Mouse (Mus musculus) intestine, embryonic 16.5 days (tissue): ENCODE results near the gene Igdcc4. TPM values are rescaled to one million over a fixed set of nuclear protein-coding genes. Genes with fewer than 3 reads are reported as not detected.

Source experiments
- ATAC-seq: fragments of 200-750 bp; cut with Nextera tagmentation; 2 replicates; pipeline ENCODE4 v1.8.0; 2017; ENCODE audit warnings: moderate TSS enrichment, moderate library complexity
- H3K27ac ChIP-seq: fragments of 300-500 bp; sonication (generic); 2 replicates; pipeline ENCODE4 v1.5.1; 2014; ENCODE audit warnings: mild to moderate bottlenecking, low read length
- H3K27me3 ChIP-seq: fragments of 300-500 bp; sonication (generic); replicated peaks from 2 replicates; pipeline ENCODE4 v1.6.1; 2014; ENCODE audit warnings: low read length, control low read depth, mixed read lengths; ENCODE audit not compliant: control insufficient read depth, insufficient read depth
- H3K36me3 ChIP-seq: fragments of 300-500 bp; sonication (generic); 2 replicates; pipeline ENCODE4 v1.6.1; 2014; ENCODE audit warnings: low read length, control low read depth; ENCODE audit not compliant: control insufficient read depth, insufficient read depth
- H3K4me1 ChIP-seq: fragments of 300-500 bp; sonication (generic); 2 replicates; pipeline ENCODE4 v1.6.1; 2014; ENCODE audit warnings: low read length, control low read depth, mixed read lengths; ENCODE audit not compliant: control insufficient read depth, insufficient read depth
- H3K4me2 ChIP-seq: fragments of 300-500 bp; sonication (generic); 2 replicates; pipeline ENCODE4 v1.6.1; 2014; ENCODE audit warnings: low read depth, low read length, control low read depth
- H3K4me3 ChIP-seq: fragments of 300-500 bp; sonication (generic); 2 replicates; pipeline ENCODE4 v1.5.1; 2014; ENCODE audit warnings: mild to moderate bottlenecking, low read length
- H3K9ac ChIP-seq: fragments of 300-500 bp; sonication (generic); 2 replicates; pipeline ENCODE4 v1.6.1; 2014; ENCODE audit warnings: low read depth, low read length
- H3K9me3 ChIP-seq: fragments of 300-500 bp; sonication (generic); 2 replicates; pipeline ENCODE4 v1.6.1; 2016; ENCODE audit warnings: low read length, control low read depth; ENCODE audit not compliant: control insufficient read depth
- WGBS: fragments of 180-500 bp; shearing (Covaris S2); extraction: QIAGEN DNeasy Blood & Tissue Kit; methylation state at CpG from one replicate; pipeline ENCODE4 v1.1.7; 2014; 5-methylcytosine and 5-hydroxymethylcytosine counted together
- polyA plus RNA-seq: library from polyadenylated mRNA; unstranded; fragments of >200 nt; fragmentation: Nextera tagmentation; extraction: Ambion mirVana; gene quantifications from 2 replicates; pipeline ENCODE4 v1.2.1, GENCODE M21; 2015

The Igdcc4 gene
- polyA plus RNA-seq, 1 experiment from 2014 or later: 13.0 TPM

- peaks cover 10% of the 10 kb centered on the region for H3K27me3 ChIP-seq
- peak; percentile 48; the same call in 1 of the 2 replicates for ATAC-seq
Observed at GRCm38 (mm10) chr9:65162711-65163639, 61.7 kb downstream of the Igdcc4 start.

DNA sequence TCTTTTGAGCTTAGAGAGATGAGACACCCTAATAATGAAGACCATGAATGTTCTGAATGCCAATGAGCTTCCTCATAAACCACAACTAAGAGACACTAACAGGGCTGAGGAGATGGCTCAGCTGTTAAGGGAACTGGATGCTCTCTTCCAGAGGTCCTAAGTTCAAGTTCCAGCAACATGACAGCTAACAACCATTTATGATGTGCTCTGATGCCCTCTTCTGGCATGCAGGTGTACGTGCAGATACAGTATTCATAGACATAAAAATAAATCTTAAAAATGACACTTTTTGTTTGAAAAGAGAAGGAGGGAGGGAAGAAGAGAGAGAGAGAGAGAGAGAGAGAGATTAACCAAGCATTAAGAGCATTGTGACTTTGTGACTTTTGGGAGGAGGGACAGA is 63.6 kb downstream of the Igdcc4 start:
- H3K4me3 ChIP-seq: no peak overlapping the region
- H3K4me1 ChIP-seq: peaks cover 8% of the 10 kb centered on the region
- 28% methylated on average over 1 of the region's 1 CpGs for WGBS
- H3K9ac ChIP-seq: no peak overlapping the region
- H3K27ac ChIP-seq: no peak overlapping the region
- 0 out of 2 replicates have a peak, but pooled peaks cover 3% of the 10 kb centered on the region for H3K9me3 ChIP-seq
- H3K27me3 ChIP-seq: peaks cover 10% of the 10 kb centered on the region
- no peak for ATAC-seq
- no peaks in the 10 kb centered on the region for H3K36me3 ChIP-seq
- H3K4me2 ChIP-seq: no peak overlapping the region

More at GRCm38 (mm10) chr9:65162711-65163639, 61.7 kb downstream of the Igdcc4 start:
- Histone ChIP-seq H3K4me3 (peak overlapping the region; percentile 51), H3K36me3 (no peaks in the 10 kb centered on the region), H3K9ac (peak overlapping the region; percentile 59), H3K9me3 (0 out of 2 replicates have a peak, but pooled peaks cover 3% of the 10 kb centered on the region), H3K4me2 (peak overlapping the region; percentile 93), H3K4me1 (peaks cover 8% of the 10 kb centered on the region), H3K27ac (no peak overlapping the region)
- WGBS: 3% methylated on average over 52 of the region's 69 CpGs

DNA sequence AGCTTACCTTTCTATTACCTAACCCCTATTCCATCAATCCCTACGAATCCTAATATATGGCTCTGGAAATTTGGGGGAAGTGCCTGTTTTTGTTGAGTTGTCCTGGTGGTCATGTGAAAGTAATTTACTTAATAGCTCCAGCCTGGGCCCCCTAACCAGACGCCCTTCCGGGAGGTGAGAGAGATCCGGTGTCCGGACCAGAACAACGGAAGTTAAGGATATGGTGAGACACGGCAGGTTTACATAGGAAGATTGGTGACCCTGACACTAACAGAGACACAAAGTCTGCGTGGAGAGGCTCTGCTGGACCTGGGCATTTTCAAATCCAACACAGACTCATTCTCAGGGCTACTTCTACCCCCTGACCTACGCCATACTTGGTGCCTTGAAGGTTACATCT is 65.1 kb downstream of the Igdcc4 start:
- 42% methylated on average over 9 of the region's 9 CpGs for WGBS
- Histone ChIP-seq H3K4me3 (no peak overlapping the region), H3K27ac (no peak overlapping the region), H3K27me3 (peaks cover 10% of the 10 kb centered on the region; the same call in 1 of the 2 replicates), H3K36me3 (no peaks in the 10 kb centered on the region), H3K4me2 (no peak overlapping the region), H3K9ac (no peak overlapping the region), H3K4me1 (peaks cover 8% of the 10 kb centered on the region), H3K9me3 (0 out of 2 replicates have a peak, but pooled peaks cover 3% of the 10 kb centered on the region)
- no peak for ATAC-seq

GRCm38 (mm10) chr9:65168534-65168933 is 67.2 kb downstream of the Igdcc4 start:
- no peak for ATAC-seq
- Histone ChIP-seq H3K4me2 (no peak overlapping the region), H3K9ac (no peak overlapping the region), H3K4me1 (no peaks in the 10 kb centered on the region), H3K4me3 (no peak overlapping the region), H3K27ac (no peak overlapping the region), H3K9me3 (0 out of 2 replicates have a peak, but pooled peaks cover 3% of the 10 kb centered on the region), H3K27me3 (no peaks in the 10 kb centered on the region), H3K36me3 (no peaks in the 10 kb centered on the region)
- 45% methylated on average over 6 of the region's 6 CpGs for whole genome bisulfite sequencing

- no peak overlapping the region for H3K4me2 ChIP-seq
- no peak overlapping the region for H3K4me3 ChIP-seq
- ATAC-seq: no peak
- H3K9ac ChIP-seq: no peak overlapping the region
- H3K4me1 ChIP-seq: no peaks in the 10 kb centered on the region
- no peaks in the 10 kb centered on the region for H3K36me3 ChIP-seq
- H3K27ac ChIP-seq: no peak overlapping the region
- 39% methylated on average over 4 of the region's 4 CpGs for WGBS
- H3K9me3 ChIP-seq: 0 out of 2 replicates have a peak, but pooled peaks cover 3% of the 10 kb centered on the region
- H3K27me3 ChIP-seq: no peaks in the 10 kb centered on the region
Observed at GRCm38 (mm10) chr9:65168952-65169351, 67.7 kb downstream of the Igdcc4 start.

- no peaks in the 10 kb centered on the region for H3K27me3 ChIP-seq
- no peaks in the 10 kb centered on the region for H3K36me3 ChIP-seq
- ATAC-seq: no peak
- WGBS: 47% methylated on average over 9 of the region's 9 CpGs
- H3K4me1 ChIP-seq: no peaks in the 10 kb centered on the region; the same call in 1 of the 2 replicates
- H3K27ac ChIP-seq: no peak overlapping the region
- H3K9ac ChIP-seq: no peak overlapping the region
- H3K4me2 ChIP-seq: no peak overlapping the region
- no peaks in the 10 kb centered on the region for H3K9me3 ChIP-seq
- no peak overlapping the region for H3K4me3 ChIP-seq
Observed at GRCm38 (mm10) chr9:65172654-65173053, 71.4 kb downstream of the Igdcc4 start.

DNA sequence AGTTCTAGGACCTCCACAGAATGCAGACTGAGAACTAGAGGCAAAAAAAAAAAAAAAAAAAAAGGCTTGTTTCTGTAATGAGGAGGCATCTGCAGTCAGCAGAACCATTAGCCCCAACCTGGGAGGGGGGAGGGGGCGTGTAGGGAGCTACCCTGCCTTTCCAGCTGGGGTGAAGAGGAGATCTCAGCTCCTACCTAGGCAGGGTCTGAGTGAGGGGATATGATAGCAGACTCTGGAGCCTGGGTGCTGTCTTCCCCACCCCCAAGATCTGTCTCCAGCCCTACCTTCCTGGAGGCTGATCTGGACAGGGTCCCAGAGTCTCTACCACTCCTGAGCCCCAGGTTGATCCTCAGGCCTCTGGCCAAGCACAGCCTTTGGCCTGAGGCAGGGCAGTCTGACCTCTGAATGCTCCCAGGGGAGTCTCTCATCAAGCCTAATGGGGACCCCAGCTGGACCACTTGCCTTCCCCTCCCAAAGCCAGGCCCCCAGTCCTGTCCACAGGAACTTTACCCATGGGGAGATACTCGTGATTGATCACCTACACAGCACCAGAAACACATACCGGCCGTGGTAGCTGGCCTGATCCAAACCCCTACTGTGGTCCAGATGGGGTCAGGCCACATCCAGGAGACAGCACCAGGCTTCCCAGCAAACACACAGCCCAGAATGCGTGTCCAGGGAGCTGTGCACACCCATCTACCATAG is 74.1 kb downstream of the Igdcc4 start:
- H3K4me1 ChIP-seq: peaks cover 19% of the 10 kb centered on the region
- no peak overlapping the region for H3K27ac ChIP-seq
- WGBS: 47% methylated on average over 5 of the region's 5 CpGs
- no peak overlapping the region for H3K9ac ChIP-seq
- H3K36me3 ChIP-seq: no peaks in the 10 kb centered on the region
- H3K4me2 ChIP-seq: no peak overlapping the region
- no peak for ATAC-seq
- H3K4me3 ChIP-seq: no peak overlapping the region
- H3K9me3 ChIP-seq: no peaks in the 10 kb centered on the region
- no peaks in the 10 kb centered on the region for H3K27me3 ChIP-seq

DNA sequence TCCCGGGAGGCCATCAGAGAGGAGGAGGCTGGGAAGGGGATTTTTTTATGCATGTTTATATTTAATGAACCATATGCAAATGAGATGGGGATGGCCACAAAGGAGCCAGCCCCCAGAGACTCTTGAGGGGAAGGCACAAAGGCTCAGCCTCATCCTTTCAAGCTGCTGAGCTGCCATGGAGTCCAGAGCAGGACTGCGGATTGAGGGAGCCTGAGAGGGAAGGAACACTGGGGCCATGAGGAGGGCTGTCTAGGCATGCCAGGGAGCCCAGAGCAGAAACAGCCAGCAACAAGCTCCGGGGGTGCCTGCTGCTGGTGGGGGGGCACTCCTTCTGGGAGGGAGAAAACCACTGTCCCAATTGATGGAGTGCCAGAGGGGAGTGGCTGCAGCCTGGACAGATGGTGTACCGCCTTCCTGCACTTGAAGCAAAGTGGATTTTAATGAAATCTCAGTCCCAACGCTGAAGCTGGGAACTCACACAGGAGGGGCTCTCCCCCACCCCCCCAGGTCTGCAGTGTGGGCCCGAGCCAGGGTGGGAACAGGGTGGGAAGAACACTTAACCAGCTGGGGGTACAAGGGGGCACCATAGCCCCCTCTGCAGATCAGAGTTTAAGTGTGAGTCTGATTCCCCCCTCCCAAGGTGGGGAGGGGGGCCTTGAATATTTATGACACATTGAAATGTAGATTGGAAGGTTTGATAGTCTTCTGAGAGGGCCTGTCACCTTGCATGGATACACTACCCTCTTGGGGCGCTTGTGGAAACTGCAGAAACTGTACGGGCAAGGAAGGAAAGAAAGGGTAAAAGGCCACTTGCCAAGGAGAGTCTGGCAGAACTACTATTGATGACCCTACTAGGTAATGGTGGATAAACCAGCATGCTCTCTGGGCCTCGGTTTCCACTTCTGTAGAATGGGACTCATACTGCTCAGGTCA is 74.9 kb downstream of the Igdcc4 start:
- WGBS: 44% methylated on average over 9 of the region's 9 CpGs
- no peaks in the 10 kb centered on the region for H3K9me3 ChIP-seq
- no peak overlapping the region for H3K9ac ChIP-seq
- no peak for ATAC-seq
- no peak overlapping the region for H3K27ac ChIP-seq
- H3K4me1 ChIP-seq: peaks cover 20% of the 10 kb centered on the region
- H3K27me3 ChIP-seq: no peaks in the 10 kb centered on the region
- no peaks in the 10 kb centered on the region for H3K36me3 ChIP-seq
- no peak overlapping the region for H3K4me3 ChIP-seq
- no peak overlapping the region for H3K4me2 ChIP-seq
